Mouse (Mus musculus) testis, adult 2 months (tissue): ENCODE measurements around the gene Gm525. TPM values are rescaled to one million over a fixed set of nuclear protein-coding genes. Genes with fewer than 3 reads are reported as not detected.
A peak's percentile ranks its signal among the peaks of the same experiment; 100 is the strongest.

Experiments used
- H3K27ac ChIP-seq: fragments of 200-500 bp; 2 replicates; pipeline ENCODE4 v1.5.1; 2012; ENCODE audit warnings: low read depth, low read length; ENCODE audit not compliant: control insufficient read depth, insufficient read depth
- H3K27me3 ChIP-seq: fragments of 200-500 bp; 2 replicates; pipeline ENCODE4 v1.6.1; 2012; ENCODE audit warnings: mild to moderate bottlenecking, low read length, moderate library complexity; ENCODE audit not compliant: control insufficient read depth, insufficient read depth
- H3K36me3 ChIP-seq: fragments of 200-500 bp; 2 replicates; pipeline ENCODE4 v1.6.1; 2012; ENCODE audit warnings: mild to moderate bottlenecking, low read length; ENCODE audit not compliant: control insufficient read depth, insufficient read depth
- H3K4me1 ChIP-seq: fragments of 200-500 bp; 2 replicates; pipeline ENCODE4 v1.6.1; 2012; ENCODE audit warnings: low read length; ENCODE audit not compliant: control insufficient read depth, insufficient read depth
- H3K4me3 ChIP-seq: fragments of 200-500 bp; 2 replicates; pipeline ENCODE4 v1.5.1; 2012; ENCODE audit warnings: low read depth, mild to moderate bottlenecking, low read length, moderate library complexity, mixed read lengths; ENCODE audit not compliant: control insufficient read depth
- CTCF ChIP-seq: fragments of 200-500 bp; IDR thresholded peaks from 2 replicates; pipeline ENCODE4 v1.5.1; 2012; ENCODE audit warnings: low read depth, mild to moderate bottlenecking, inconsistent platforms, low read length, moderate library complexity; ENCODE audit not compliant: control insufficient read depth, insufficient read depth, insufficient replicate concordance
- POLR2A ChIP-seq: fragments of 200-500 bp; IDR thresholded peaks from 2 replicates; pipeline ENCODE4 v1.6.1; 2012; ENCODE audit warnings: low read depth, mild to moderate bottlenecking, inconsistent platforms, low read length, moderate library complexity; ENCODE audit not compliant: control insufficient read depth
- polyA plus RNA-seq: library from polyadenylated mRNA; depleted of rRNA; stranded (reverse); fragments of >200 nt; gene quantifications from 2 replicates; pipeline ENCODE4 v1.2.3, GENCODE M21; 2012

Gene Gm525
- polyA plus RNA-seq, 1 experiment = 17.4 TPM

GRCm38 (mm10) chr11:89098930-89099329, 25.3 kb downstream of the Gm525 start:
- Histone ChIP-seq H3K36me3 (no peaks in the 10 kb centered on the region), H3K27ac (no peak overlapping the region), H3K4me3 (no peak overlapping the region), H3K4me1 (peaks cover 7% of the 10 kb centered on the region), H3K27me3 (no peaks in the 10 kb centered on the region)
- TF ChIP-seq POLR2A (no peak), CTCF (no peak)

DNA sequence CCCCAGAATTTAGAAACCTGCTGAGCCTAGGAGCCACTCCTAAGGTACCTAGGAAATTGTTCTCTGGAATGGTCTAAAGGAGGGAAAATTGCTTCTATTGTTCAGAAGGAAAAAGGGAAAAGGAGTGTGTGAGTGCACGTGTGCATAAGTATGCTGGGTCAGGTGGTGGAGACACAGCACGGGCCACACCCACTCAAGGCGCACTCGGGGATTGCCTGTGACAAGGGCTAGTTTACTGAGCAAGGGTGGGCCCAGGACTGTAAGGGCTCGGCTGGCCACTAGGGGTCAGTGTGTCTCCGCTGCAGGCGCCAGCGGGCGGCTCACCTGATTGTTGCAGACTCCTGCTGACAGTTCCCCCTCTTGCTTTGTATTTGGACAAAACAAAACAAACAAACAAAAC, 26.8 kb downstream of the Gm525 start:
- H3K36me3 ChIP-seq = no peaks in the 10 kb centered on the region
- no peak overlapping the region for H3K27ac ChIP-seq
- H3K4me3 ChIP-seq = peak overlapping the region; percentile 70; the same call in 1 of the 2 replicates
- peaks cover 9% of the 10 kb centered on the region for H3K4me1 ChIP-seq
- TF ChIP-seq CTCF = peak; percentile 96
- TF ChIP-seq POLR2A = no peak
- no peaks in the 10 kb centered on the region for H3K27me3 ChIP-seq

- Histone ChIP-seq H3K27ac (no peak overlapping the region), H3K27me3 (no peaks in the 10 kb centered on the region), H3K4me3 (peak overlapping the region; percentile 70), H3K4me1 (peaks cover 9% of the 10 kb centered on the region), H3K36me3 (no peaks in the 10 kb centered on the region)
- no peak for TF ChIP-seq POLR2A
- no peak for TF ChIP-seq CTCF
Observed at GRCm38 (mm10) chr11:89100826-89101321, 27.2 kb downstream of the Gm525 start.

GRCm38 (mm10) chr11:89103166-89103565, 29.5 kb downstream of the Gm525 start:
- Histone ChIP-seq H3K27ac (no peak overlapping the region), H3K27me3 (no peaks in the 10 kb centered on the region), H3K4me1 (peaks cover 17% of the 10 kb centered on the region), H3K4me3 (no peak overlapping the region), H3K36me3 (no peaks in the 10 kb centered on the region)
- TF ChIP-seq POLR2A (no peak), CTCF (no peak)

- no peak for TF ChIP-seq POLR2A
- TF ChIP-seq CTCF = no peak
- no peaks in the 10 kb centered on the region for H3K27me3 ChIP-seq
- H3K36me3 ChIP-seq = no peaks in the 10 kb centered on the region
- peak overlapping the region; percentile 88 for H3K4me3 ChIP-seq
- peaks cover 17% of the 10 kb centered on the region for H3K4me1 ChIP-seq
- H3K27ac ChIP-seq = no peak overlapping the region
Observed at GRCm38 (mm10) chr11:89105211-89105610, 31.6 kb downstream of the Gm525 start.

DNA sequence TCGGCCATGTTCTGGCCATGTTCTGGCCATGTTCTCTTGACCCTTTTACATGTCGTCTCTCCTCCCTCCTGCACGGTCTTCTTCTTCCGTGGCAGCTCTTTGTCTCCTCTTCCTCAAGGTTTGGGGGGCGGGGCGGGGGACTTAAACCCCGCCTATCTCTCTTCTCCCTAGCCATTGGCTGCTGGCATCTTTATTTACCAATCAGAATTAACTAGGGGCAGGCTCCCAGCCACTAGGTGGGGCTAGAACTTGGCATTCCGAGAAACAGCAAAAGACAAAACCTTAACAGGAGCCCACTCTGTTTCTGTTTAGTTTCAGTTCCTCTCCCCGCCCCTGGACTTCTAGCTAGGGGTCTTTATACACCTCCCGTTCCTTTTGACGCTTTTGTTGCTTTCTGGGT, 32.2 kb downstream of the Gm525 start:
- TF ChIP-seq POLR2A = no peak
- TF ChIP-seq CTCF = no peak
- Histone ChIP-seq H3K36me3 (no peaks in the 10 kb centered on the region), H3K27me3 (no peaks in the 10 kb centered on the region), H3K4me1 (peaks cover 11% of the 10 kb centered on the region), H3K27ac (no peak overlapping the region; the same call in 1 of the 2 replicates), H3K4me3 (peak overlapping the region; percentile 88)

DNA sequence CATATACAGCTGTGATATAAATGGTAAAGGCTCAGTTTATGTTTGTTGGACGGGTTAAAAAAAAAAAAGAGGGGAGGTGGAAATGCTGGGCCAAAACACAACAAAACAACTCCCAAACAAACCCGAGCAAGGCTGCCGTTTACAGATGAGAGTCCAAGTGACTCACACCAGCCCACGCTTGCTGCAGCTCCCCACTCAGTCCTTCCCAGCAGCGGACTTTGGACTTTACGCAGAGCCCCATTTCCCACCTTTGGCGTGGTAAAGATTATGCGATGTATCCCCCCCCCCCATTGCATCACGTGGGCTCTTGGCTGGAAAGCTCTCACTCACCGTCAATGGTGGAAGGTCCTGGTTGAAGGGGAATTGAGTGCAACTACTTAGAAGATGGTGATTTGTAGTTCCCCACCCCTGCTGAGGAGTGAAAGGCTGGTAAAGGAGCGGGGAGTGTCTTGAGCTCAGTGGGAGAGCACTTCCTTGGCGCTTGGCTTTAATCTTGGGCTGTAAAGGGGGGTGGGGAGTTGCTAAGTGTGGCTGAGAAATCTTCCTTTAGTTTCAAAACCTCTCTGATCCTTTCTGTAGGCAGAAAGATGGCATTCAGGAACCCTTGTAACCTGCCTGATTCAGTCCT, 33.7 kb downstream of the Gm525 start:
- Histone ChIP-seq H3K27ac (no peak overlapping the region), H3K36me3 (no peaks in the 10 kb centered on the region), H3K27me3 (no peaks in the 10 kb centered on the region), H3K4me3 (peak overlapping the region; percentile 75), H3K4me1 (peaks cover 10% of the 10 kb centered on the region)
- no peak for TF ChIP-seq CTCF
